Mouse (Mus musculus) embryo, embryonic 10 days (tissue): ENCODE measurements at regions not wholly inside any gene's neighbourhood (a gene's known extent, or its start where the extent isn't known, plus 50 kb on each side); places are given as distances from the start of the nearest gene placed in this dataset.

ENCODE experiments used
- DNase-seq: peaks from one replicate; pipeline ENCODE4 v3.0.0-alpha.2; 2015; ENCODE audit warnings: low spot score

GRCm38 (mm10) chr19:56177231-56177745, 109.6 kb upstream of the Habp2 start:
- peak; percentile 72 for DNase-seq

GRCm38 (mm10) chr19:56185756-56186155, 101.2 kb upstream of the Habp2 start:
- no peak for DNase-seq

- no peak for DNase-seq
Measured at GRCm38 (mm10) chr19:56189185-56189584, 97.8 kb upstream of the Habp2 start.

GRCm38 (mm10) chr19:56190222-56190621, 96.7 kb upstream of the Habp2 start:
- peak; percentile 33 for DNase-seq

GRCm38 (mm10) chr19:56198474-56199236, 88.3 kb upstream of the Habp2 start:
- DNase-seq = no peak

- DNase-seq = peak; percentile 33
Measured at GRCm38 (mm10) chr19:56199401-56200150, 87.4 kb upstream of the Habp2 start.

GRCm38 (mm10) chr19:56201007-56201682, 85.8 kb upstream of the Habp2 start:
- peak; percentile 46 for DNase-seq

- DNase-seq = peak; percentile 86
Measured at GRCm38 (mm10) chr19:56201738-56202480, 85.0 kb upstream of the Habp2 start.

GRCm38 (mm10) chr19:56202481-56203130, 84.3 kb upstream of the Habp2 start:
- no peak for DNase-seq

GRCm38 (mm10) chr19:56218536-56218935, 68.4 kb upstream of the Habp2 start:
- no peak for DNase-seq

GRCm38 (mm10) chr19:56220724-56221407, 66.1 kb upstream of the Habp2 start:
- no peak for DNase-seq

GRCm38 (mm10) chr19:56222496-56222895, 64.4 kb upstream of the Habp2 start:
- no peak for DNase-seq

GRCm38 (mm10) chr19:56225039-56225438, 61.9 kb upstream of the Habp2 start:
- DNase-seq = peak; percentile 36

GRCm38 (mm10) chr19:56225518-56225917, 61.4 kb upstream of the Habp2 start:
- no peak for DNase-seq

GRCm38 (mm10) chr19:56228586-56228985, 58.4 kb upstream of the Habp2 start:
- no peak for DNase-seq

GRCm38 (mm10) chr19:56231430-56231829, 55.5 kb upstream of the Habp2 start:
- DNase-seq = no peak

GRCm38 (mm10) chr19:56231849-56232248, 55.1 kb upstream of the Habp2 start:
- DNase-seq = no peak

GRCm38 (mm10) chr19:56232269-56232668, 54.7 kb upstream of the Habp2 start:
- DNase-seq = peak; percentile 21

GRCm38 (mm10) chr19:56232950-56233349, 54.0 kb upstream of the Habp2 start:
- no peak for DNase-seq

- DNase-seq = no peak
Measured at GRCm38 (mm10) chr19:56235040-56235439, 51.9 kb upstream of the Habp2 start.
